Mouse (Mus musculus): ENCODE data around the gene Zfp382.

Zfp382 gene

GRCm38 (mm10) chr7:30147011-30147410, 25.3 kb downstream of the Zfp382 start:
- in situ Hi-C loops (cut with MboI): no loop called here

- in situ Hi-C loops (cut with MboI): no loop called here
Observed at GRCm38 (mm10) chr7:30154040-30154439, 32.3 kb downstream of the Zfp382 start.

GRCm38 (mm10) chr7:30155507-30155906, 33.8 kb downstream of the Zfp382 start:
- in situ Hi-C loops (cut with MboI): no loop called here

- in situ Hi-C loops (cut with MboI): no loop called here
Observed at GRCm38 (mm10) chr7:30163113-30163512, 41.4 kb downstream of the Zfp382 start.

- in situ Hi-C loops (cut with MboI): no loop called here
Observed at GRCm38 (mm10) chr7:30164745-30165144, 43.0 kb downstream of the Zfp382 start.

GRCm38 (mm10) chr7:30168914-30169582, 47.3 kb downstream of the Zfp382 start:
- in situ Hi-C loops (cut with MboI): no loop called here

GRCm38 (mm10) chr7:30169583-30170282, 48.0 kb downstream of the Zfp382 start, which contains the start of gene Zfp146:
Zfp146 (minus strand) TSS chr7:30169750.
- in situ Hi-C loops (cut with MboI): no loop called here

GRCm38 (mm10) chr7:30170283-30170951, 48.7 kb downstream of the Zfp382 start:
- in situ Hi-C loops (cut with MboI): no loop called here

- in situ Hi-C loops (cut with MboI): no loop called here
Observed at GRCm38 (mm10) chr7:30176474-30176873, 54.7 kb downstream of the Zfp382 start.

GRCm38 (mm10) chr7:30178256-30178655, 56.5 kb downstream of the Zfp382 start:
- in situ Hi-C loops (cut with MboI): no loop called here

GRCm38 (mm10) chr7:30181308-30181707, 59.6 kb downstream of the Zfp382 start:
- in situ Hi-C loops (cut with MboI): loop anchor here (5.0 kb wide), 1 partner anchor 36 kb away; no protein-coding TSS in a partner anchor

GRCm38 (mm10) chr7:30181929-30182328, 60.2 kb downstream of the Zfp382 start:
- in situ Hi-C loops (cut with MboI): loop anchor here (5.0 kb wide), 1 partner anchor 35 kb away; no protein-coding TSS in a partner anchor

GRCm38 (mm10) chr7:30183189-30183588, 61.4 kb downstream of the Zfp382 start:
- in situ Hi-C loops (cut with MboI): loop anchor here (5.0 kb wide), 1 partner anchor 34 kb away; no protein-coding TSS in a partner anchor

GRCm38 (mm10) chr7:30183879-30184289, 62.1 kb downstream of the Zfp382 start, which contains the start of gene Cox7a1:
Cox7a1 (plus strand) TSS chr7:30184144.
- in situ Hi-C loops (cut with MboI): loop anchor here (5.0 kb wide), 1 partner anchor 33 kb away; no protein-coding TSS in a partner anchor
